Mouse (Mus musculus) kidney, adult 2 months (tissue): ENCODE measurements at regions not wholly inside any gene's neighbourhood (a gene's known extent, or its start where the extent isn't known, plus 50 kb on each side); places are given as distances from the start of the nearest gene placed in this dataset.

ENCODE experiments used
- CTCF ChIP-seq: fragments of 200-500 bp; conservative IDR thresholded peaks from 2 replicates; pipeline ENCODE4 v1.5.1; 2011; ENCODE audit warnings: low read depth, mild to moderate bottlenecking, control low read depth, low read length, moderate library complexity, mixed read lengths; ENCODE audit not compliant: insufficient read depth, insufficient read length
- POLR2A ChIP-seq: fragments of 200-500 bp; IDR thresholded peaks from one replicate; pipeline ENCODE4 v1.6.1; 2011; ENCODE audit warnings: low read depth, low read length, control low read depth

- TF ChIP-seq CTCF (no peak), POLR2A (no peak)
Observed at GRCm38 (mm10) chr19:30348924-30349323, 116.2 kb downstream of the Mbl2 start.
